Mouse (Mus musculus): Measurements from ENCODE around the gene Mmel1. TPM values are rescaled to one million over a fixed set of nuclear protein-coding genes. Genes with fewer than 3 reads are reported as not detected.
A peak's percentile ranks its signal among the peaks of the same experiment; 100 is the strongest.

The Mmel1 gene
- polyA plus RNA-seq, 1 experiment from 2014 or later: 0.41 TPM

DNA sequence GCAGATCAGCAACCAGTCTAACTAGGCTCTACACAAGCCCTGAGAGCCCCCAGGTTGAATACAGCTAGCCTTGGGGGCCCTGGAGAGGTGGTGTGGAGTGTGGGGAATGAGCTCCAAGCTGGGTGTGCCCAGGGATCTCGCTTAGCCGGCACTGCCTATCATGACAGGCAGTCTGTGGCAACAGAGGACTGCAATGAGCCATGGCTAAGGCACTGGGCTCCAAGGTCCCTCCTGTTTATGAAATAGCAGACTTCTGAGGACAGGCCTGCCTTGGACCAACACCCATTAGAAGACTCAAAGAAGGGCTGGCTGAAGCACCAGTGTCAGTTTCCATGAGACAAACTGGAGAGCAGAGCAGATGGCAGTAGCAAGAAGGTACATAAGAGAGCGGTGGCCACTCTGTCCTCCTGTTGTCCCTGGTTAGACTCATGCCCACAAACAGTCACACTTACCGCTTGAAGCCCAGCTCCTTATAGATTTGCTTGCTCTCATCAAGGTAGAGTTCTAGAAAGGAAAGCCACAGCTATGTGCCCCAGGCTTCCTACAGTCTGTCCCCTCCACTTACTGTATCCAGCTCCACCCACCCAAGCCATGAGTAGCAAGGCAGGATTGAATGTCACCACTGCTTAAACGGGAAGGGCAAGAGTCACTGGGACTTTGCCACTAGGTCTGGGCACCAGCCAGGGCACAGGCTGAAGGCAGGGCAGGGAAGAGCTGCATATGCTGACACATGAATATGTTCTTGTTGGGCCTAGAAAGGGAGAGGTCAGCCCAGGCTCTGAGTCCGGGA is 28.5 kb downstream of the Mmel1 start:
- peaks cover 20% of the 10 kb centered on the region for H3K4me1 ChIP-seq
- peak overlapping the region; percentile 80 for H3K9ac ChIP-seq
- H3K36me3 ChIP-seq: no peaks in the 10 kb centered on the region; the same call in 1 of the 2 replicates
- H3K4me3 ChIP-seq: peak overlapping the region; percentile 53
- no peaks in the 10 kb centered on the region; the same call in 1 of the 2 replicates for H3K27me3 ChIP-seq
- no peak for ATAC-seq (ENCODE audit: low FRiP score)
- peak overlapping the region; percentile 94 for H3K4me2 ChIP-seq (replicated peaks)
- H3K27ac ChIP-seq: 0 out of 2 replicates have a peak overlapping the region, but pooled peaks have one; percentile 64
- no peaks in the 10 kb centered on the region; the same call in 1 of the 2 replicates for H3K9me3 ChIP-seq (replicated peaks)
- WGBS: 71% methylated on average over 6 of the region's 6 CpGs

DNA sequence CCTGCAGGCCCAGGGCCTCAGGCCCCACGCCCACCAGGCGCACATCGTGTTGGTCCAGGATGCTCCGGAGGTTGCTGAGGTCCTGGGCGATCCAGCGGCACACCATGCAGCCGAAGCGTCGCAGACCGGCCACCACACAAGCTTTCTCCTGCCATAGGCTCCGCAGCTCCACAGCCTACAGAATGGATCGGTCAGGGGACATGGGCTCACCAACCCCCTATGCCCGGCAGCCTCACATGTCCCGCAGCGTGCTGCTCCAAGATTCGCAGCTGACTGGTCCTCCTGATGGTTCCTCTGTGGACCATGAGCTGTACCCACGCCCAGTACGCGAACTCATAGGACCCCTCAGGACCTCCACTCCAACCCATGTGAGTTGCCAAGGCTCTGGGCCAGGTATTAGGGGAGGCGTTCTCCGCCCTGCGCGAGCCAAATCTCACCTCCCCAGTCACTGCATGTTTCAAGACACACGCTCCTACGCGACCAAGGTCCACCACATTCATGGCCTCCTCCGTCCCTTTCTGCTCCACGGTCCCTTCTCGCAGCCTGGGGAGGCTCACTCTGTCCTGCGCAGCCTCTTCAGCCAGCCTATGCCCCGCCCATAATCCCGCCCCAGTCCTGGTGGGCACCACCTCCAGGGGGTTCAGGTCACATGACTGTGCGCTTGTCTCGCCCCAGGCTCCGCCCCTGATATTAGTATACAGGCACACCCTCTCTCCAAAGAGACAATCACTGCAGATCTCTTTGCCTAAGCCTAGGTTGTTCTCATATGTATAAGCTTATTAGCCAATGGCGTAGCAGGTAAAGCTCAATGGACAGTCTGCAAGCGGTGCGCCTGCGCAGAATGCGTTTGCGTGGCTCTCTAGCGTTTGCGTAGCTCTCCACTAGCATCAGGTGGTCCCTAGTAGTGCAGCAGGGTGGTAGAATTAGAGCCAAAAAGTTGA is 29.4 kb downstream of the Mmel1 start, which contains the start of gene Fam213b:
TSS of gene Fam213b (minus strand) at position 630 of the 941 bp plus-strand sequence.
- Histone ChIP-seq H3K36me3 (no peaks in the 10 kb centered on the region; the same call in 1 of the 2 replicates), H3K4me2 (replicated peaks) (peak within 1 kb of the TSS; percentile 94), H3K9ac (peak within 1 kb of the TSS; percentile 80), H3K4me1 (peaks cover 20% of the 10 kb centered on the region), H3K9me3 (replicated peaks) (no peaks in the 10 kb centered on the region; the same call in 1 of the 2 replicates), H3K4me3 (peak within 1 kb of the TSS; percentile 53), H3K27ac (peak within 1 kb of the TSS; percentile 64), H3K27me3 (no peaks in the 10 kb centered on the region; the same call in 1 of the 2 replicates)
- peak; percentile 96 for ATAC-seq (ENCODE audit: low FRiP score)
- 4% methylated on average over 43 of the region's 43 CpGs for WGBS

DNA sequence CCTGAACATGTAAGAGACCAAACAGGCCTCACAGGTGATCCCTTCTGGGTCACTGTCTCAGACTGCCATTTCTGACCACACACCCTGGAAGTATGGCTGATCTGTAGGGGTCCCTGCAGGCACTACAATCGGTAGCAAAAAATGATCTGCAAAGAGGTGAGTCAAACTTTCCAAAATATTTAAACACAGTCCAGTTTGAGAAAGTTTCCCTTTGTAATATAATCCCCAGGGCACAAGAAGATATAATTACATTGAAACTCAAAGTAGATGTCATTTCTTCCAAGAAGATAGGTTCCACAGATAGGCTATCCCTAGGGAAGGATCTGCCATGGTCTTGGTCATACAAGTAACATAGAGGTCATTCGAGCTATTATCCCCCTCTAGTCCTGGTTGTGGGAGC is 33.0 kb downstream of the Mmel1 start:
- no peak overlapping the region for H3K27ac ChIP-seq
- no peaks in the 10 kb centered on the region for H3K36me3 ChIP-seq
- no peak overlapping the region for H3K4me3 ChIP-seq
- no peak overlapping the region for H3K9ac ChIP-seq
- no peak for ATAC-seq (ENCODE audit: low FRiP score)
- no peak overlapping the region for H3K4me2 ChIP-seq (replicated peaks)
- no peaks in the 10 kb centered on the region; the same call in 1 of the 2 replicates for H3K9me3 ChIP-seq (replicated peaks)
- WGBS: 92% methylated on average over 2 of the region's 2 CpGs
- H3K27me3 ChIP-seq: no peaks in the 10 kb centered on the region; the same call in 1 of the 2 replicates
- peaks cover 12% of the 10 kb centered on the region for H3K4me1 ChIP-seq

DNA sequence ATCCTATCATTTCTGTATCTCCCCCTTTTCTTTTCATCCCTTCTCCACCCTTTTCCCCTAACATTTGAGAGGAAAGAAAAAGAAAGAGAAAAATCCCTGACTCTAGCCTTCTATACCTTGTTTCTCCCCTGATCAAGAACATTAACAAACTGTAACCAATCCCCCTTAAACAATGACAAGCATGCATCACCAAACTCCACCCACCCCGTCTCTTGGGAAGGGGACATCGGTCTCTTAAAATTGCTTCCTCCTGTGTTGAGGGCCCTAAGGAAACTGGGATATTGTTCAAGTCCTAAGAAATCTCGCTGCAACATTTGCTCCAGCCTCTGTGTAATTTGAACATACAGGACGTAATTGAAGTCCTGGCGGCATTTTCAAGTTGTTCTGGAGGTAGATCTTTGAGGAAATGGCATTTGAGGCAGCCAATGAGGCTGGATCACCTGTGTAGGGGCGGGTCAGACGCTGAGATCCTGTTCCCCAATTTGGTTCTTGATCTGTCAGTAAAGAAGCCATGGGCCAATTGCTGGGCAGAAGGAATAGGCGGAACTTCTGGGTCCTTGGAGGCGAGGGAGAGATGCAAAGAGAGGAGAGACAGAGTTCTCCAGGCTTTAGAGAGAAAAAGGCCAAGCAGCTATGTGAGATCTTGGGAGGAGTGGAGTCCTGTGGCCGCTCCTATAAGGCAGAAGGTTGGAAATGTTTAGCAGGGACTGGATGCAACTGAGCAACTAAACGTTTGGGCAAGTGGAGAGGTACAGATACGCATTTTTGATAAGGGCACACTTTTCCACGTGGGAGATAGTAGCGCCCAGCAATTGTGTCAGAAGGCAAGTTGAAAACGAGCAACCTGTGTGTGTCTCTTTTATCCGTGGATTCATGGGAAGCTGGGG is 35.0 kb downstream of the Mmel1 start:
- Histone ChIP-seq H3K9me3 (replicated peaks) (no peaks in the 10 kb centered on the region; the same call in 1 of the 2 replicates), H3K9ac (peak overlapping the region; percentile 38; the same call in 1 of the 2 replicates), H3K36me3 (no peaks in the 10 kb centered on the region), H3K4me2 (replicated peaks) (peak overlapping the region; percentile 61), H3K27ac (peak overlapping the region; percentile 12; the same call in 1 of the 2 replicates), H3K27me3 (no peaks in the 10 kb centered on the region; the same call in 1 of the 2 replicates), H3K4me3 (peak overlapping the region; percentile 38), H3K4me1 (peaks cover 2% of the 10 kb centered on the region)
- ATAC-seq (ENCODE audit: low FRiP score): peak; percentile 91
- 2% methylated on average over 16 of the region's 16 CpGs for WGBS

DNA sequence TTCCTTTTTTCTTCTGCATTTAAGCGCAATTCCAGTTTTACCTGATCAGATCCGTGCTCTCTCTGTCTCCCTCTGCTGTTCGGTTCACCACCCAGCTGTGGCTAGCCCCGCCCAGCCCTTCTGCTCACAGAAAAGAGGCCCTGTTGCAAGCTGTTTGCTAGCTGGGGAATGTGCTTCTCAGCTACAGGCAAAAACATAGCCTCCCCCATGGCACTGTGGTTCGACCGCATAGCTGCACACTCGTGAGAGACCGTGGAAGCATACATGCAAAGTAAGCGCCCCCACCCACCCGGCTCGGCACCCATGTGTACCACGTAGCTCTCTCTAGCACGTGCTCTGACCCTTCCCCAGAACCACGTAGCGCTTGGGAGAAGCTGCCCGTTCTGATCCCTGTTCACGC is 38.4 kb downstream of the Mmel1 start:
- Histone ChIP-seq H3K27ac (no peak overlapping the region), H3K9ac (no peak overlapping the region), H3K4me2 (replicated peaks) (peak overlapping the region; percentile 21; the same call in 1 of the 2 replicates), H3K9me3 (replicated peaks) (no peaks in the 10 kb centered on the region), H3K36me3 (no peaks in the 10 kb centered on the region), H3K27me3 (no peaks in the 10 kb centered on the region), H3K4me1 (peaks cover 11% of the 10 kb centered on the region), H3K4me3 (no peak overlapping the region)
- ATAC-seq (ENCODE audit: low FRiP score): peak; percentile 60
- WGBS: 45% methylated on average over 17 of the region's 17 CpGs

- 89% methylated on average over 5 of the region's 5 CpGs for WGBS
- Histone ChIP-seq H3K27ac (no peak overlapping the region), H3K4me1 (peaks cover 11% of the 10 kb centered on the region), H3K9ac (no peak overlapping the region), H3K4me2 (replicated peaks) (no peak overlapping the region), H3K9me3 (replicated peaks) (no peaks in the 10 kb centered on the region), H3K36me3 (no peaks in the 10 kb centered on the region), H3K27me3 (no peaks in the 10 kb centered on the region), H3K4me3 (no peak overlapping the region)
- ATAC-seq (ENCODE audit: low FRiP score): no peak
These were observed 39.1 kb downstream of the Mmel1 start for GRCm38 (mm10) chr4:154908490-154908889.

- Histone ChIP-seq H3K27ac (no peak overlapping the region), H3K4me1 (peaks cover 11% of the 10 kb centered on the region; the same call in 1 of the 2 replicates), H3K9ac (no peak overlapping the region), H3K4me3 (no peak overlapping the region), H3K9me3 (replicated peaks) (no peaks in the 10 kb centered on the region), H3K36me3 (no peaks in the 10 kb centered on the region), H3K27me3 (no peaks in the 10 kb centered on the region), H3K4me2 (replicated peaks) (0 out of 2 replicates have a peak overlapping the region, but pooled peaks have one; percentile 2)
- ATAC-seq (ENCODE audit: low FRiP score): no peak
- WGBS: 17% methylated on average over 15 of the region's 15 CpGs
These were observed 41.5 kb downstream of the Mmel1 start for GRCm38 (mm10) chr4:154910606-154911522.

- no peak overlapping the region for H3K4me2 ChIP-seq (replicated peaks)
- no peak overlapping the region for H3K27ac ChIP-seq
- H3K36me3 ChIP-seq: no peaks in the 10 kb centered on the region
- WGBS: 75% methylated on average over 2 of the region's 2 CpGs
- ATAC-seq (ENCODE audit: low FRiP score): no peak
- peaks cover 11% of the 10 kb centered on the region; the same call in 1 of the 2 replicates for H3K4me1 ChIP-seq
- no peak overlapping the region for H3K4me3 ChIP-seq
- no peak overlapping the region for H3K9ac ChIP-seq
- no peaks in the 10 kb centered on the region for H3K9me3 ChIP-seq (replicated peaks)
- H3K27me3 ChIP-seq: no peaks in the 10 kb centered on the region
These were observed 42.3 kb downstream of the Mmel1 start for GRCm38 (mm10) chr4:154911644-154912043.

GRCm38 (mm10) chr4:154913845-154914244 is 44.5 kb downstream of the Mmel1 start:
- no peak overlapping the region for H3K9ac ChIP-seq
- no peaks in the 10 kb centered on the region for H3K9me3 ChIP-seq (replicated peaks)
- no peaks in the 10 kb centered on the region for H3K27me3 ChIP-seq
- WGBS: 93% methylated on average over 3 of the region's 3 CpGs
- no peak overlapping the region for H3K4me3 ChIP-seq
- H3K4me1 ChIP-seq: 0 out of 2 replicates have a peak, but pooled peaks cover 9% of the 10 kb centered on the region
- no peak for ATAC-seq (ENCODE audit: low FRiP score)
- H3K27ac ChIP-seq: no peak overlapping the region
- no peak overlapping the region for H3K4me2 ChIP-seq (replicated peaks)
- no peaks in the 10 kb centered on the region for H3K36me3 ChIP-seq

- ATAC-seq (ENCODE audit: low FRiP score): no peak
- Histone ChIP-seq H3K9me3 (replicated peaks) (no peaks in the 10 kb centered on the region), H3K4me3 (no peak overlapping the region), H3K4me1 (0 out of 2 replicates have a peak, but pooled peaks cover 9% of the 10 kb centered on the region), H3K4me2 (replicated peaks) (no peak overlapping the region), H3K9ac (no peak overlapping the region), H3K27me3 (no peaks in the 10 kb centered on the region), H3K36me3 (no peaks in the 10 kb centered on the region), H3K27ac (no peak overlapping the region)
- 95% methylated on average over 4 of the region's 4 CpGs for WGBS
These were observed 44.9 kb downstream of the Mmel1 start for GRCm38 (mm10) chr4:154914252-154914651.
